Mouse (Mus musculus) 3T3-L1 (cell line): Measurements from ENCODE around the gene Dhdh.
"Not testable (repeated sequence)": the region's sequence is repeated elsewhere in the genome, so short reads cannot be mapped to it uniquely, and the experiment has no call there.

Experiments
- DNase-seq: peaks from one replicate; pipeline ENCODE4 v3.0.0-alpha.2; 2015; ENCODE audit warnings: low read depth, low spot score

The Dhdh gene

GRCm38 (mm10) chr7:45509912-45510787, 21.5 kb upstream of the Dhdh start, which contains the start of gene Nucb1:
Gene Nucb1, minus strand, starts transcription at chr7:45510406.
- peak; percentile 94 for DNase-seq

DNA sequence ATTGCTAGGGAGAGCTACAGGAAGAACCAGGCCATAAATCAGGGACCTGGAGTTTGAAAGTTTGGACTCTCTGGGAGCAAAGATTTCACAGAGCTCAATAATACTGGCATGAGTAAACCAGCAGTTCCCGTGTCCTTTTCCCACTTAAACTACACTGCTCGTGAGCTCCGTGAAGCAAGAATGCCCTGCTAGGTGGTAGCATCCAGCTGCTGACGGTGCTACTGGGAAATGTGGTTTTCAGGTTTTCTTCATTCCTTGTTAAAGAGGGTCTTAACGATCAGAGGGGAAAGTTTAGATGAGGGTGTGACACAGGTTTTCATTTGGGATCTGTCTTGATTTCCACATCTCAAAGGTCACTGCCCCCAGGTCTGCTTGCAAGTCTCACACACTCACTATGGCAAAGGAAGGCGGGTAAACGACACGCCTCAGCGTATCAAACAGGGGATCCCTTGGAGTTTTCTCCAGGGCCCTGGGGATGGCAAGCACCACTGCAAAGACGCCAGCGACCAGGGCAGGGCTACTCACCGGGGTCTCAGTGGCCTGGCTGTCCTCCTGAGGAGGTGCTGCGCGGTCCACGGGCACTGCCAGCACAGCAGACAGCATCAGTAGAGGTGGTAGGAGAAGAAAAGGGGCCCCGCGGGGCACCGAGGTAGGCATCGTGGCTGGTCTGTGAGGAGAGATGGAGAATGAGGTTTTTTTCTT, 20.7 kb upstream of the Dhdh start:
- DNase-seq, result no peak

- DNase-seq, result peak; percentile 53
These were observed 20.0 kb upstream of the Dhdh start for GRCm38 (mm10) chr7:45508561-45508960.

DNA sequence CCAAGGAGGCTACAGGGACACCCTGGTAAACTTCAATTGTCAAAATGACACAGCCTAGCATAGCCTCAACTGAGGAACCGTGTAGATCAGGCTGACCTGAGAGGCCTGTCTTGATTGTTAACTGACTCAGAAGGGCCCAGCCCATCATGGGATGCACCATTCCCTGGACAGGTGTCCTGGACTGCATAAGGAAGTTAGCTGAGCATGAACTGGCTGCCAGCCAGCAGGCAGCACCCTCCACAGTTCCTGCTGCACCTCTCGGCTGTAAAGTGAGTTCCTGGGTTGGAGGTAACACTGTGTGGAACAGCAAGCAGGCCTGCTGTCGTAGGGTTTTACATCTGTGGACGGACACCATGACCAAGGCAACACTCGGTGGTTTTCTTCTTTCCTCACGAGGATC, 19.0 kb upstream of the Dhdh start:
- DNase-seq, result no peak

GRCm38 (mm10) chr7:45498427-45498826, 9.8 kb upstream of the Dhdh start:
- DNase-seq, result no peak

GRCm38 (mm10) chr7:45494548-45494947, 5.9 kb upstream of the Dhdh start:
- no peak for DNase-seq

DNA sequence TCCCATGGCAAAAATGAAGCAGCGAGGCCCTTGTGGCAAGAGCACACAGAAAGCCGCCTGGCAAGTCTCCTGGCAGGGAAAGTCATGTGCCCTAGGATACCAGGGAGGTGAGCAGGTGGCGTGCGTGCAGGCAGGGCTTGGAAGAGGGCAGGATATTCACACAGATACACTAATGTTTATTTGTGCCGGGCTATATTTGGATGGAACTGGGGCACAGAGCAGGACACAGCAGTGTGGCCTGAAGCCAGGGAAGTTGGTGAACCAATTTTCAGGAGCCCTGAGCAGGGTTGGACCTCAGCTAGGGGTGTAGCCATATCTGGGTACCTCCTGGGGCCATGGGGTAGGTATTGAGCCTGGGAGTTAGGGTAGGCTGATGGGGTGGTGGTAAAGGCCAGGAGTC, 4.3 kb upstream of the Dhdh start:
- DNase-seq, result no peak

- DNase-seq, result no peak
These were observed 3.7 kb upstream of the Dhdh start for GRCm38 (mm10) chr7:45492225-45492844.

DNA sequence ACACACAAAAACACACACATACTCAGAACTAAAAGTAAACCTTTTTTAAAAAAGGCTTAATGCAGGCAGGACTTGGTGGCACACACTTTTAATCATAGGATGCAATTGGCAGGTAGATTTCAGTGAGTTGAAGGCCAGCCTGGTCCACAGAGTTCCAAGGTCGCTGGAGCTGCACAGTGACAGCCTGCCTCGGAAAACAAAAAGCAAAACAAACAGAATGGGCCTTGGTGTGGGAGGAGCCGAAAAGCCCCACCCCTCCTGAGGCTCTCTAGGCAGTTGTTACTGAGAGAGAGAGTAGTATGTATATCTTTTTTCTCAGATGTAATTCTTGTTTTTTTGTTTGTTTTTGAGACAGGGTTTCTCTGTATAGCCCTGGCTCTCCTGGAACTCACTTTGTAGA, 2.7 kb upstream of the Dhdh start:
- peak; percentile 20 for DNase-seq

GRCm38 (mm10) chr7:45490822-45491221, 2.2 kb upstream of the Dhdh start:
- DNase-seq, result peak; percentile 59

DNA sequence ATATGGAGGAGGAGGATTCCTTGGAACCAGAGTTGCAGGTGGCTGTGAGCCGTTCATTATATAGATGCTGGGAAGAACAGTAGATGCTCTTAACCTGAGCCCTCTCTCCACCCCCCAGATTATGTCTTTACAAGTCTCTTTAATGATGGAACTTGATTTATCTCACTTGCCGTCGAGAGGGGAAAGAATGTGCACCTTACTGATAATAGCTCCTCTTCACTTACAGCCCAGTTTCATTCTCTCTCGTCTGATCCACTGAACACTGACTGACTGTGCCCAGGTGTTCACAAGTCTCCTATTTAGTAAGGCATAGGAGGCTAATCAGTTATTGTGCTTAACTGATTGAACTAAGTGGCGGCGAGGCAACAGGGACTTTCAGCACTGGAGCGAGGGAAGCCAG, 973 bp upstream of the Dhdh start:
- DNase-seq, result no peak

- DNase-seq, result no peak
These were observed 728 bp downstream of the Dhdh start for GRCm38 (mm10) chr7:45487861-45488292.

DNA sequence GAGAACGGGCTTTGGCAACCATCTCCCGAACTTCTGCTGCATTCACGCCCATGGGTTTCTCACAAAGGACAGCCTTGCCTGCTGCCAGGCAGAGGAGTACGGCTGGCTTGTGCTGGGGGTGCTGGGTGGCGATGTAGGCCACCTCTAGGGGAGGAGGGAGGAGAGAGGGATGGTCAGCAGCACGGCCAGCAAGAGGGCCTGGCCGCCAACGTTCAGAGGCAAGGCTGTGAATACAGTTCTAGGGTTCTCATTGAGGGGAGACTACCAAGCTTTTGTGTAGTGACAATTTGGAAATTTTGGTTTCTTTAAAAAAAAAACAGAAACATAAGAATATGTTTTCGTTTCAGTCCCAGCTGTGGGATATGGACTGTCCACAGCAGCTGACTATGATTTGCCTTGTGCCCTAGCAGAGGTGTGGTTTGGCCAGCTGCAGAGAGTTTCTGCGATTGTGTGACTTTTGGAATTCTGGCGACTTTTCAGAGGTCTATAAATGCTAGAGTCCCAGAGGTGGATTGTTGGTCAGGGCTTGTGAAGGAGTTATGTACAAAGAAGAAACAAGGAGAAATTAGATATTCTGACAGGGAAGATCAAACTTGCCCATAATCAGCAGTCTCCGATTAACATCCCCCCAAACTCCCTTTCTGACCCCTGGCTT, 1.7 kb downstream of the Dhdh start, which contains the start of gene Gm45808:
TSS of gene Gm45808 (minus strand) at position 51 of the 655 bp plus-strand sequence.
- DNase-seq, result no peak

- no peak for DNase-seq
These were observed 2.4 kb downstream of the Dhdh start for GRCm38 (mm10) chr7:45486158-45486557.

DNA sequence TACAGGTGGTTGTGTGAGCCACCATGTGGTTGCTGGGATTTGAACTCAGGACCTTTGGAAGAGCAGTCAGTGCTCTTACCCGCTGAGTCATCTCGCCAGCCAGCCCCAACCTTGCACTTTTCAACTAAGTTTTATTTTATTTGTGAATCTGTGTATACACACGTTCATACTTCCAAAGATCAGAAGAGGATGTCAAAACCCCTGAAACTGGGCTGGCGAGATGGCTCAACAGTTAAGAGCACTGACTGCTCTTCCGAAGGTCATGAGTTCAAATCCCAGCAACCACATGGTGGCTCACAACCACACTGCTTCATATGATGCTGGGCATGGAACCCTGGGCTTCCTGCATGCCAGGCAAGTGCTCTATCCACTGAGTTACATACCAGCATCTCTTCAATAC, 3.6 kb downstream of the Dhdh start:
- not testable (repeated sequence) for DNase-seq

- DNase-seq, result no peak
These were observed 6.4 kb downstream of the Dhdh start for GRCm38 (mm10) chr7:45482166-45482565.

GRCm38 (mm10) chr7:45481374-45481927, 7.2 kb downstream of the Dhdh start, which contains the start of gene Tulp2:
Gene Tulp2, plus strand, starts transcription at chr7:45481877.
- peak; percentile 71 for DNase-seq

DNA sequence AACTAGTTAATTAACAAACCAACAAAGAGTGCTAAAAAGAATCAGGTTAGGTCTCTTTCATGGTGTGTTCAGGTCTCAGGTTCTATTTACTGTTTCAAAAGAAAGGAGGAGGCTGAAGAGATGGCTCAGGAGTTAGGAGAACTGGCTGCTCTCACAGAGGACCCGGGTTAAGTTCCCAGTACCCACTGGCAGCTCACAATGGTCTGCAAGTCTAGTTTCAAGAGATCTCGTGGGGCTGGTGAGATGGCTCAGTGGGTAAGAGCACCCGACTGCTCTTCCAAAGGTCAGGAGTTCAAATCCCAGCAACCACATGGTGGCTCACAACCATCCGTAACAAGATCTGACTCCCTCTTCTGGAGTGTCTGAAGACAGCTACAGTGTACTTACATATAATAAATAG, 8.3 kb downstream of the Dhdh start:
- not testable (repeated sequence) for DNase-seq

DNA sequence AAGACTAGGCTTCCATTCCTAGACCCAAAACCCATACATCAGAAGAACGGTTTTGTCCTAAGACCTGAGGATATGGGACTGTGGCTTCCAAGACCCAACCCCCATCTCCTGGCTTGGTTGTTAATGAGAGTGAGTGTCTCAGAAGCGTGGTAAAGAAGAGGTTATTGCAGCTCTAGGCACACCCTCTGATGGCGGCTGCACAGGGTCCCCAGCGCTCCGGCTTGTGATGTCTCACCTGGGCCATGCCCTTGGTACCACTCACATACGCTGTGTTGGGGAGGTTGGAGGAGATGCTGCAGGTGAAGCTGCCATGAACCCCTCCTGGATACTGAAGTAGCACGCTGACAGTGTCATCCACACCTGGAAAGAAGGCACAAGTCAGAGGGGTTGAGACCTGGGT, 9.8 kb downstream of the Dhdh start:
- DNase-seq, result no peak

- DNase-seq, result peak; percentile 76
These were observed 11.6 kb downstream of the Dhdh start for GRCm38 (mm10) chr7:45477003-45477402.

DNA sequence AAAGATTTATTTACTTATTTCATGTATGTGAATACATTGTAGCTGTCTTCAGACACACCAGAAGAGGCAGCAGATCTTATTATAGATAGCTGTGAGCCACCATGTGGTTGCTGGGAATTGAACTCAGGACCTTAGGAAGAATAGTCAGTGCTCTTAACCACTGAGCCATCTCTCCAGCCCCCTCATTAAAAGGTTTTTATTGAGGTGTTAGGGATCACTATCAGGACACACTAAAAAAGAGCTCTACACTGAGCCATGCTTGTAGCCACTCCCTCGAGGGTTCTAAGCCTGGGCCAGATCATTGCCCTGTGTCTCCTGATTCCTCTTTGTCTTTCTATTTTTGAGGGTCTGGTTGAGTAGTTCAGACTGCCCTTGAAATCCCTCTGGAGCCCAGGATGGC, 12.2 kb downstream of the Dhdh start:
- DNase-seq, result no peak
